In genomic region chr13:85288574-85288842, GRCm38 (mm10) we compare ENCODE assay signal across 8 mouse cellular contexts. TPM values are rescaled to one million over a fixed set of nuclear protein-coding genes. Genes with fewer than 3 reads are reported as not detected.
DNase-seq lines count a peak whose midpoint lies in the region; ATAC-seq and TF ChIP-seq lines count a peak whose summit lies in the region.

No protein-coding gene starts in this region.

- no peak for DNase-seq in kidney, postnatal 14 days
- peak; percentile 49 for DNase-seq in heart, postnatal 4 days
- DNase-seq in gastrocnemius, postnatal 36 days: no peak
- DNase-seq in cerebellum, adult 11-12 months: no peak
- no peak for DNase-seq in right cerebral cortex, postnatal 14 days

- H3K4me2 ChIP-seq in kidney, embryonic 14.5 days (replicated peaks; ENCODE audit: low read depth, low read length): peak overlapping the region; percentile 52
- peak overlapping the region; percentile 66 for H3K4me2 ChIP-seq in midbrain, embryonic 12.5 days (replicated peaks)

- intact Hi-C loops in gastrocnemius, postnatal 36 days (cut with DNase I): loop anchor here (10.0 kb wide), 1 partner anchor 766 kb away; no protein-coding TSS in a partner anchor

- 0% methylated on average over 32 of the region's 35 CpGs for WGBS in kidney, embryonic 14.5 days
- under 1% methylated on average over 35 of the region's 35 CpGs for WGBS in bone marrow, adult 2 months
- WGBS in midbrain, embryonic 12.5 days: 0% methylated on average over 22 of the region's 35 CpGs

- peak; percentile 6; the same call in 1 of the 2 replicates for ATAC-seq in kidney, embryonic 14.5 days (ENCODE audit: low FRiP score, low TSS enrichment)
- peak; percentile 7 for ATAC-seq in midbrain, embryonic 12.5 days (ENCODE audit: low FRiP score, low read depth)

- H3K27me3 ChIP-seq in kidney, embryonic 14.5 days (ENCODE audit: control insufficient read depth, insufficient read depth, low read length): no peaks in the 10 kb centered on the region
- no peaks in the 10 kb centered on the region for H3K27me3 ChIP-seq in midbrain, embryonic 12.5 days

- H3K4me1 ChIP-seq in kidney, embryonic 14.5 days (ENCODE audit: control insufficient read depth, insufficient read depth, low read length): no peaks in the 10 kb centered on the region
- H3K4me1 ChIP-seq in bone marrow, adult 2 months (ENCODE audit: control insufficient read depth, insufficient read depth, low read length): no peaks in the 10 kb centered on the region
- peaks cover 4% of the 10 kb centered on the region for H3K4me1 ChIP-seq in midbrain, embryonic 12.5 days

- no peak for TF ChIP-seq CTCF in bone marrow, adult 2 months (IDR thresholded peaks at IDR 0.05; ENCODE audit: control insufficient read depth, insufficient read depth, low read length)

- H3K9me3 ChIP-seq in kidney, embryonic 14.5 days (ENCODE audit: control insufficient read depth, low read length): no peaks in the 10 kb centered on the region
- no peaks in the 10 kb centered on the region for H3K9me3 ChIP-seq in midbrain, embryonic 12.5 days

- H3K4me3 ChIP-seq in kidney, embryonic 14.5 days (ENCODE audit: low read length): peak overlapping the region; percentile 91
- peak overlapping the region; percentile 96 for H3K4me3 ChIP-seq in bone marrow, adult 2 months (replicated peaks; ENCODE audit: control insufficient read depth, low read depth, low read length)
- H3K4me3 ChIP-seq in midbrain, embryonic 12.5 days: peak overlapping the region; percentile 97

- H3K27ac ChIP-seq in kidney, embryonic 14.5 days (ENCODE audit: low read depth, low read length): peak overlapping the region; percentile 100
- peak overlapping the region; percentile 98 for H3K27ac ChIP-seq in bone marrow, adult 2 months (ENCODE audit: control insufficient read depth, insufficient read depth, low read depth, low read length, poor library complexity)
- peak overlapping the region; percentile 100 for H3K27ac ChIP-seq in midbrain, embryonic 12.5 days (replicated peaks)

- H3K36me3 ChIP-seq in kidney, embryonic 14.5 days (ENCODE audit: control insufficient read depth, insufficient read depth, low read length): no peaks in the 10 kb centered on the region
- H3K36me3 ChIP-seq in midbrain, embryonic 12.5 days: no peaks in the 10 kb centered on the region

- no peak for TF ChIP-seq POLR2A in bone marrow, adult 2 months (IDR thresholded peaks at IDR 0.05; ENCODE audit: borderline replicate concordance, control insufficient read depth, low read depth, low read length)

- peak overlapping the region; percentile 97 for H3K9ac ChIP-seq in kidney, embryonic 14.5 days (ENCODE audit: low read depth, low read length)
- peak overlapping the region; percentile 95 for H3K9ac ChIP-seq in midbrain, embryonic 12.5 days (replicated peaks)

RNA-seq across cellular contexts. Expression of gene Rasa1, which starts 0.4 kb away (rescaled TPM):
- polyA plus RNA-seq in kidney, embryonic 14.5 days (2014; fragmentation: Nextera tagmentation; extraction: Ambion mirVana): 57.4 and 63.0 TPM in 2 replicates
- 9.6 and 20.1 TPM in 2 replicates for polyA plus RNA-seq in bone marrow, adult 2 months (2011; ENCODE audit: insufficient read depth, insufficient read length, low replicate concordance, missing spikeins)
- total RNA-seq in heart, postnatal 4 days (2021): 10 to 100 TPM; 48.1 to 49.6 TPM
- 68.9 and 75.2 TPM in 2 replicates for polyA plus RNA-seq in midbrain, embryonic 12.5 days (2016; fragmentation: Nextera tagmentation; extraction: Ambion mirVana)
- 10 to 100 TPM; 13.0 to 15.1 TPM for total RNA-seq in gastrocnemius, postnatal 36 days (2021)
